ENCODE assay signal across 13 mouse cellular contexts in the genomic region with DNA sequence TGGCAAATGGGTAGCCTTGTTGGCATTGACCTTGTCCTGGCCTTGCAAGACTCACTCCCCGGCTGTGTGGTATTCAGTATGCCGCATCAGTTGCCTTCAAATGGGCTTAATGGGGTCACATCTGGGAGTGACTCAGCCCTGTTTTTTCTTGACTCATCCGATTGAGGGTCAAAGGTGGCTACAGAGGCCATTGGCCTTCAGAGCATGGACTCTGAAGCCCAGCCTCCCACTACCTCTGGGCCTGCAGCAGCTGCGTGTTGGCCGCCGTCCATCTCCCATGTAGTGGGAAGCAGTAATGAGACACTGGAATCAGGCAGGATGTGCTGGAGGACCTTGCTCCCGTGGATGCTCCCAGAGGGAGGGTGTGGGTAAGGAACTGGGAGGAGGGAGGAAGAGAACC. TPM values are rescaled to one million over a fixed set of nuclear protein-coding genes. Genes with fewer than 3 reads are reported as not detected.
DNase-seq lines count a peak whose midpoint lies in the region; ATAC-seq and TF ChIP-seq lines count a peak whose summit lies in the region.
"Had no signal": no experiment of that assay in that cellular context is flagged by ENCODE, and none has a peak within 500 bp of the region (broad histone marks: within the 10 kb centered on the region; RNA-seq: fewer than 3 reads in every experiment).

No protein-coding gene starts in this region.

- DNase-seq in 3134 (ENCODE audit: extremely low read depth, insufficient read length, low spot score) (peak; percentile 89), NIH3T3 (ENCODE audit: low read depth) (peak; percentile 87)
- DNase-seq in heart, adult 9 months (ENCODE audit: low spot score in 2 of 2): peak; percentile 62 to 77
- DNase-seq in liver, adult 2 months (ENCODE audit: extremely low read depth, low read depth, low spot score): peak; percentile 87
- DNase-seq in lung, postnatal 25 days (ENCODE audit: low spot score): no peak
- DNase-seq in retina, embryonic 14.5 days (ENCODE audit: low spot score): no peak
- no peak for DNase-seq in hindbrain, embryonic 10.5 days (ENCODE audit: low spot score)
- DNase-seq: retina, postnatal 1 day; thymus, postnatal 14 days had no signal

- no peaks in the 10 kb centered on the region for H3K27me3 ChIP-seq in liver, adult 2 months (ENCODE audit: control insufficient read depth, insufficient read depth, low read length)
- H3K27me3 ChIP-seq in hindbrain, embryonic 10.5 days (ENCODE audit: insufficient read depth, poor library complexity, severe bottlenecking): no peaks in the 10 kb centered on the region; the same call in 1 of the 2 replicates
- H3K27me3 ChIP-seq: embryonic facial prominence, embryonic 15.5 days; midbrain, embryonic 15.5 days had no signal

- H3K79me2 ChIP-seq in liver, adult 2 months (ENCODE audit: control insufficient read depth, insufficient read depth, low read length): no peaks in the 10 kb centered on the region

- H3K9ac ChIP-seq in liver, adult 2 months (ENCODE audit: low read depth, low read length): no peak overlapping the region
- H3K9ac ChIP-seq: embryonic facial prominence, embryonic 15.5 days; heart, embryonic 13.5 days; midbrain, embryonic 15.5 days had no signal

- no peaks in the 10 kb centered on the region for H3K9me3 ChIP-seq in hindbrain, embryonic 10.5 days
- H3K9me3 ChIP-seq: embryonic facial prominence, embryonic 15.5 days; heart, embryonic 13.5 days; midbrain, embryonic 15.5 days had no signal

- 4% methylated on average over 7 of the region's 7 CpGs for WGBS in liver, adult 2 months
- 71% methylated on average over 7 of the region's 7 CpGs for WGBS in hindbrain, embryonic 10.5 days

- no peak overlapping the region for H3K4me3 ChIP-seq in liver, adult 2 months (ENCODE audit: insufficient read depth, low read depth, low read length)
- no peak overlapping the region for H3K4me3 ChIP-seq in hindbrain, embryonic 10.5 days
- H3K4me3 ChIP-seq: embryonic facial prominence, embryonic 15.5 days; heart, embryonic 13.5 days; midbrain, embryonic 15.5 days had no signal

- no peak for TF ChIP-seq CTCF in liver, adult 2 months (IDR thresholded peaks at IDR 0.05; ENCODE audit: low read depth, low read length)

- peaks cover 15% of the 10 kb centered on the region for H3K4me1 ChIP-seq in liver, adult 2 months (ENCODE audit: control insufficient read depth, insufficient read depth, low read length)
- peaks cover 20% of the 10 kb centered on the region for H3K4me1 ChIP-seq in hindbrain, embryonic 10.5 days (replicated peaks)
- H3K4me1 ChIP-seq: midbrain, embryonic 15.5 days had no signal

- no peak for ATAC-seq in erythroid progenitor cell, adult 5-6 weeks (replicated peaks; ENCODE audit: low FRiP score, poor library complexity, severe bottlenecking)
- ATAC-seq: midbrain, embryonic 15.5 days had no signal

- no peak for TF ChIP-seq POLR2A in liver, adult 2 months (IDR thresholded peaks at IDR 0.05; ENCODE audit: extremely low read depth, insufficient read depth, low read length)

- H3K27ac ChIP-seq in liver, adult 2 months (replicated peaks; ENCODE audit: insufficient read depth, low read depth, low read length): peak overlapping the region; percentile 20; the same call in 1 of the 2 replicates
- H3K27ac ChIP-seq in hindbrain, embryonic 10.5 days: no peak overlapping the region
- H3K27ac ChIP-seq: embryonic facial prominence, embryonic 15.5 days; heart, embryonic 13.5 days; midbrain, embryonic 15.5 days had no signal

- H3K36me3 ChIP-seq in liver, adult 2 months (ENCODE audit: control insufficient read depth, insufficient read depth, low read length): no peaks in the 10 kb centered on the region
- no peaks in the 10 kb centered on the region for H3K36me3 ChIP-seq in hindbrain, embryonic 10.5 days
- H3K36me3 ChIP-seq: embryonic facial prominence, embryonic 15.5 days; heart, embryonic 13.5 days; midbrain, embryonic 15.5 days had no signal

RNA-seq across cellular contexts. Expression of a gene that starts 33.1 kb away (rescaled TPM):
- total RNA-seq in liver, adult 2 months (2014; rRNA removed): 1.2 and 1.3 TPM in 2 replicates
- polyA plus RNA-seq in liver, adult 2 months (2012; rRNA removed): 0.72 and 1.1 TPM in 2 replicates
- 0.36 and 0.84 TPM in 2 replicates for total RNA-seq in erythroid progenitor cell, adult 5-6 weeks (2015; ENCODE audit: low replicate concordance)
- 1.4 and 5.8 TPM in 2 replicates for total RNA-seq in erythroid progenitor cell, adult 5-6 weeks (2017; ENCODE audit: low replicate concordance)
- 1.0 and 2.1 TPM in 2 replicates for polyA plus RNA-seq in hindbrain, embryonic 10.5 days (2016; fragmentation: Nextera tagmentation; extraction: Ambion mirVana)

Comparison
In these comparisons a context has a peak if more than half of its experiments do, and no peak if none do; other contexts are left out.
1. DNase-seq: peak in 3134 (single experiment), NIH3T3 (single experiment), heart, adult 9 months (2 of 2) and liver, adult 2 months (single experiment); none in lung, postnatal 25 days (single experiment), retina, embryonic 14.5 days (single experiment) and hindbrain, embryonic 10.5 days (single experiment).